Mouse (Mus musculus) forebrain, embryonic 11.5 days (tissue): Measurements from ENCODE around the gene Cul4a. TPM values are rescaled to one million over a fixed set of nuclear protein-coding genes. Genes with fewer than 3 reads are reported as not detected.

Source experiments
- ATAC-seq: fragments of 200-750 bp; cut with Nextera tagmentation; replicated peaks from 2 replicates; pipeline ENCODE4 v1.8.0; 2017; ENCODE audit warnings: moderate TSS enrichment; ENCODE audit not compliant: low FRiP score
- DNase-seq: peaks from one replicate; pipeline ENCODE4 v3.0.0-alpha.2; 2017; ENCODE audit warnings: low spot score
- H3K27ac ChIP-seq: fragments of 300-500 bp; sonication (generic); 2 replicates; pipeline ENCODE4 v1.5.1; 2014; ENCODE audit warnings: low read depth, low read length
- H3K27me3 ChIP-seq: fragments of 300-500 bp; sonication (generic); 2 replicates; pipeline ENCODE4 v1.6.1; 2014; ENCODE audit warnings: mild to moderate bottlenecking, low read length, mixed read lengths; ENCODE audit not compliant: control insufficient read depth, insufficient read depth
- H3K36me3 ChIP-seq: fragments of 300-500 bp; sonication (generic); 2 replicates; pipeline ENCODE4 v1.6.1; 2014; ENCODE audit warnings: mild to moderate bottlenecking, low read length, moderate library complexity, mixed read lengths; ENCODE audit not compliant: control insufficient read depth, insufficient read depth
- H3K4me1 ChIP-seq: fragments of 300-500 bp; sonication (generic); replicated peaks from 2 replicates; pipeline ENCODE4 v1.6.1; 2014; ENCODE audit warnings: low read length, mixed read lengths; ENCODE audit not compliant: control insufficient read depth, insufficient read depth
- H3K4me2 ChIP-seq: fragments of 300-500 bp; sonication (generic); 2 replicates; pipeline ENCODE4 v1.6.1; 2014; ENCODE audit warnings: low read depth, mild to moderate bottlenecking, low read length, moderate library complexity, mixed read lengths; ENCODE audit not compliant: severe bottlenecking
- H3K4me3 ChIP-seq: fragments of 300-500 bp; sonication (generic); 2 replicates; pipeline ENCODE4 v1.5.1; 2014; ENCODE audit warnings: low read depth, low read length
- H3K9ac ChIP-seq: fragments of 300-500 bp; sonication (generic); 2 replicates; pipeline ENCODE4 v1.6.1; 2014; ENCODE audit warnings: low read length
- H3K9me3 ChIP-seq: fragments of 300-500 bp; sonication (generic); 2 replicates; pipeline ENCODE4 v1.6.1; 2016; ENCODE audit warnings: low read length, mixed read lengths; ENCODE audit not compliant: control insufficient read depth
- WGBS: fragments of 180-500 bp; shearing (Covaris S2); extraction: QIAGEN DNeasy Blood & Tissue Kit; methylation state at CpG from one replicate; pipeline ENCODE4 v1.1.7; 2014; 5-methylcytosine and 5-hydroxymethylcytosine counted together
- polyA plus RNA-seq: library from polyadenylated mRNA; unstranded; fragments of >200 nt; fragmentation: Nextera tagmentation; extraction: Ambion mirVana; gene quantifications from 2 replicates; pipeline ENCODE4 v1.2.1, GENCODE M21; 2014

Gene Cul4a
- polyA plus RNA-seq, 1 experiment from 2014 or later = 91.4 TPM

DNA sequence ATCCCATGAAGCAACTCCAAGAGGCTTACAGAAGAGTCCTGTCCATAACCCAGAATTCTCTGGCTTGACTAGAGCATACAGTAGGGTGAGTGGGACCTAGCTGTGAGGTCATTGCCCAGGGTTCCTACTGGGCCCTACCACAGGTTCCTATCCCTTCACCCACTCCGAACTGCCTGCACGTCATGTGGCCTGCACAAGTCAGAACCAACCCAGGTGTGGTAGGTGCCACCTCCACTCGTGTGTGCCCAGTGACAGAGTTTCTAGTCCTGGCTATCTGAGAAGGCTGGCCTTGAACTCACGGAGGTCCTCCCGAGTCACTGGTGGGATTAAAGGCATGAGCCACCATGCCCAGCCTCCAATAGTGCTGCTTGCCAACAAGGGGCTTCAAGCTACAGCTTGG, 72.7 kb downstream of the Cul4a start:
- H3K36me3 ChIP-seq = peaks cover 6% of the 10 kb centered on the region

DNA sequence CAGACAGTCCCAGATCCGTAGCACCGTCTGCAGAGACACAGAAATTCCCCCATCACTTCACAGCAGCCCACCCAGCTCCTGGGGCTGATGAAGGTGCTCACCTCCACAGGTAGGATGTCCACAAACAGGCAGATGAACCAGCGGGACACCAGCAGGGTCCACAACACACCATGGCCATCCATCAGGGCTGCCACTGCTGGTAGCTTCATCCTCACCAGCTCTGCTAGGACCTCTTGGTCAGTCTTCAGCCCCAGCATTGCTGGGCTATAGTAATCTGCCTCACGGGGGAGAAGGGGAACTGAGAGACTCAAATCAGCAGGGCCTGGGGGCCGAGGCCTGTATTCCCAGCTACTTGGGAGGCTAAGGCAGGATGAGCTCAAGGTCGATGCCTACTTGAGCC, 74.1 kb downstream of the Cul4a start:
- Histone ChIP-seq H3K4me1 (no peaks in the 10 kb centered on the region), H3K4me2 (no peak overlapping the region), H3K27me3 (no peaks in the 10 kb centered on the region), H3K9me3 (no peaks in the 10 kb centered on the region), H3K9ac (no peak overlapping the region), H3K4me3 (no peak overlapping the region), H3K27ac (no peak overlapping the region), H3K36me3 (peaks cover 3% of the 10 kb centered on the region)
- no peak for ATAC-seq
- WGBS = 84% methylated on average over 6 of the region's 6 CpGs
- DNase-seq = no peak

More for the DNA sequence above, 72.7 kb downstream of the Cul4a start:
- no peak for DNase-seq
- Histone ChIP-seq H3K4me1 (no peaks in the 10 kb centered on the region), H3K4me3 (no peak overlapping the region), H3K4me2 (no peak overlapping the region), H3K27ac (no peak overlapping the region), H3K27me3 (no peaks in the 10 kb centered on the region), H3K9ac (no peak overlapping the region), H3K9me3 (no peaks in the 10 kb centered on the region)
- 88% methylated on average over 5 of the region's 5 CpGs for WGBS
- no peak for ATAC-seq

DNA sequence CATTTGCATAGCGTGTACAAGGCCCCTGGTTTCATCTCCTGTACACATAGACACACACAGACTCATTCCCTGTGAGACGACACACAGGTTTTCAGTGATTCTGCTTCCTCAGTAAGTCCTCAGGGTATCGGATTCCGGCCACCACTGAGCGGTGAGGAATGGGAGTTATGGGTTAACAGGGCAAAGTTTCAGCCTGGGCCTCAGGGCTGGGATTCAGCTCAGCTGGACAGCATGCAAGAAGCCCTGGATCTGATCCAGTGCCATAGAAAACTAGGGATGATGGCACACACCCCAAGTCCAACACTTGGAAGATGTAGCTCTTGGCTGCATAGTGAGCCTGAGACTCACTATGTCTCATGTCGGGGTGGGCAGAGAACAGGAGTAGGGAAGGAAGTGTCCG, 74.5 kb downstream of the Cul4a start:
- H3K27ac ChIP-seq = no peak overlapping the region
- WGBS = 83% methylated on average over 7 of the region's 7 CpGs
- no peak overlapping the region for H3K9ac ChIP-seq
- no peaks in the 10 kb centered on the region for H3K27me3 ChIP-seq
- ATAC-seq = no peak
- no peaks in the 10 kb centered on the region for H3K4me1 ChIP-seq
- no peak overlapping the region for H3K4me2 ChIP-seq
- peaks cover 3% of the 10 kb centered on the region for H3K36me3 ChIP-seq
- no peaks in the 10 kb centered on the region for H3K9me3 ChIP-seq
- no peak for DNase-seq
- H3K4me3 ChIP-seq = no peak overlapping the region

DNA sequence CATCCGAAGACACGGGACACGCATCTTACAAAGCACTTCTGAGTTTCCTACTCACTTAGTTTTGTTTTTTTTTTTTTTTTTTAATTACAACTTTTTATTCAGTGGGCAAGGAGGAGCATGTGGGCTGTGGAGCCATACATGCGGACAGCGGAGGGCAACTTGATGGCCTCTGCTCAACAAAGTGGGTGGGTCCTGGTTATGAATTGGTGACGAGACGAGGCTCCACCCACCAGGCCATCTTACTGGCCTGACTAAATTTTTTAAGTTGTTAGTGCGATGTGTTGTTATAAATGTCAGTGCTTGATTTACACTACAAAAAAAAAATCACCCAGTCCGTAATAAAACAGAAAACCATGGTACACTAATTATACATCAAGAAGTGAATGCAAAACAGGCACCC, 75.0 kb downstream of the Cul4a start:
- Histone ChIP-seq H3K27ac (no peak overlapping the region), H3K9me3 (no peaks in the 10 kb centered on the region), H3K4me3 (no peak overlapping the region), H3K4me1 (no peaks in the 10 kb centered on the region), H3K36me3 (peaks cover 3% of the 10 kb centered on the region), H3K27me3 (no peaks in the 10 kb centered on the region), H3K4me2 (no peak overlapping the region), H3K9ac (no peak overlapping the region)
- DNase-seq (no peak), ATAC-seq (no peak)
- 89% methylated on average over 9 of the region's 9 CpGs for WGBS

DNA sequence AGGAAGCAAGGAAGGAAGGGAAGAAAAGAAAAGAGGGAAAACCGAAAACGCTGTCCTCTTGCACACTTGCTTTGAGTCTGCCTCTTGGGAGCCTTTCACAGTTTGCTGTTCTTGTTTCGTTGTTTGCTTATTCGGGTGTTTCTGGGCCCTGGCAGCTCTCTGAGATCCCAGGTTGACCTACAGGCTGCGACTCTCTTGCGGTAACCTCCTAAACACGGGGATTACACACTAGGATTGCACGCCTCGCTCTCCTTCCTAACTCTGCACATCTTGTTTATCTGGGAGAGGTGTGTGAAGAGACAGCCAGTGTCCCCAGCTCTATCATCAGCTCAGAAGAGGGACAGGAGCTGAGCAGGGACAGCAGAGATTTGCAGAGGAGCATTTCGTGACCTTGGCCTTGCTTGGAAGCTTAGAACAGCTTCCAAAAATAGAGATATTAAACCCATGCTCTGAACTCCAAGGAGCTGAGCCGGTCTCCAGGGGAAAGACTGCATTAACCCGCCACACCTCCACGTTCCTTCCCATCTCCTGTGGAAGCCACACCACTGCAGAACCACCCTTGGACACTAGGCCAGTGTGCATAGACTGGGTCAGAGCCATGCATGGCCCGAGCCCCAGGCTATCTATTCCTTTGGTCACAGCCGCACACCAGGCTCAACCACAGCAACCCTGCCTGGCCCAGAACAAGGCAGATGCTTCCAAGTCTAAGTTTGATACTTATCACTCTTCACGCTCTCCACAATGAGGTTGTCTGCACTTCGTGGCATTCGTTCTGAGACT, 75.7 kb downstream of the Cul4a start:
- Histone ChIP-seq H3K36me3 (peaks cover 3% of the 10 kb centered on the region), H3K4me1 (no peaks in the 10 kb centered on the region), H3K9ac (no peak overlapping the region), H3K9me3 (no peaks in the 10 kb centered on the region), H3K27me3 (no peaks in the 10 kb centered on the region), H3K4me3 (no peak overlapping the region), H3K27ac (no peak overlapping the region), H3K4me2 (no peak overlapping the region)
- no peak for ATAC-seq
- no peak for DNase-seq
- 81% methylated on average over 18 of the region's 18 CpGs for WGBS

DNA sequence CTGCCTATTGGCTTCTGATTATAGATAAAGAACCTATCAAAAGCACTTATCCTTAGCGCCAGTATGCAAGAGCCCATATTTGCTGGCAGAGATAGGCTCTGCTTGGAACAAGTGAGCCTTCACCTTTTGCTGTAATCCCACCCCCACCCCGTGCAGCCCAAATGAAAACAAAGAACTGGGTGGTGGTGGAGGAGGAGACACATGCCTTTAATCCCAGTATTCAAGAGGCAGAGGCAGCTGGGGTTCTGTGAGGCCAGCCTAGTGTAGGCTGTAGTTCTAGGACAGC, 76.2 kb downstream of the Cul4a start:
- 48% methylated on average over 2 of the region's 2 CpGs for WGBS
- H3K36me3 ChIP-seq = no peaks in the 10 kb centered on the region; the same call in none of the 2 replicates
- H3K4me1 ChIP-seq = no peaks in the 10 kb centered on the region

DNA sequence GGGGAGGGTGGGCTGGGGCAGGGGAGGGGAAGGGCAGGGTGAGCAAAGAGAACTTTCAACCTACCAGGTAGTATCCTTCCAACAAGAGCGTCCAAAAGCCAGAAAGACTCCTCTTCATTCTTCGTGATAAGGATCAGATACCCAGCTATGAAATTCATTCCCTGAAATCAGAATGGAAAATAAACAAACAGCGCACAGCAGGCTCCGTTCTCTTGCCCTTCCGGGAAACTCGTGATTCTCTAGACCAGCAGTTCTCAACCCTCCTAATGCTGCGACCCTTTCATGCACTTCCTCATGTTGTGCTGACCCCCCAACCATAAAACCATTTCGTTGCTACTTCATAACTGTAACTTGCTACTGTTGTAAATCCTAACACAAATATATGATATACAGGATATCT, 81.4 kb downstream of the Cul4a start:
- WGBS = 94% methylated on average over 8 of the region's 8 CpGs
- Histone ChIP-seq H3K4me2 (no peak overlapping the region), H3K27me3 (no peaks in the 10 kb centered on the region), H3K27ac (no peak overlapping the region), H3K4me3 (no peak overlapping the region), H3K9me3 (no peaks in the 10 kb centered on the region), H3K36me3 (no peaks in the 10 kb centered on the region), H3K4me1 (no peaks in the 10 kb centered on the region), H3K9ac (no peak overlapping the region)
- ATAC-seq (no peak), DNase-seq (no peak)

More for the DNA sequence above, 76.2 kb downstream of the Cul4a start:
- DNase-seq (no peak), ATAC-seq (no peak)
- no peak overlapping the region for H3K27ac ChIP-seq
- H3K4me2 ChIP-seq = no peak overlapping the region
- H3K27me3 ChIP-seq = no peaks in the 10 kb centered on the region
- H3K9me3 ChIP-seq = no peaks in the 10 kb centered on the region
- H3K9ac ChIP-seq = no peak overlapping the region
- no peak overlapping the region for H3K4me3 ChIP-seq

DNA sequence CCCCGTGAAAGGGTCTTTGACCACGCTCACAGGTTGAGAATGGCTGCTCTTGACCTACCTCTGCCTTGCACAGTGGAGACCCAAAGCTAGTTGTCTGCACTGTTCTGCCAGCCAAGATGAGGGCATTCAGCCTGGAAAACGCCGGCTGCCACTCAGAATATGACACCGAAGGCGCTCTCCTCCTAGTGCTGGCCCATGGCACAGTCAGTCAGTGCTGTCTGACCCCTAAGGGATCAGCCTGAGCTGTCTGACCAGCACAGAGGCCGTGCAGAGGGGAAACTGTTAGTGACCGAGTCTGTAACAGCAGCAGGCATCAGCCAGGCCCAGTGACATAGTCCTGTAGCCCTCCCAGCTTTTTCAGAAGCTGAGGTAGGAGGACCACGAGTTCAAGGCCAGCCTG, 81.8 kb downstream of the Cul4a start:
- Histone ChIP-seq H3K27ac (no peak overlapping the region), H3K9ac (no peak overlapping the region), H3K4me1 (no peaks in the 10 kb centered on the region), H3K27me3 (no peaks in the 10 kb centered on the region), H3K36me3 (no peaks in the 10 kb centered on the region), H3K4me3 (no peak overlapping the region), H3K4me2 (no peak overlapping the region), H3K9me3 (no peaks in the 10 kb centered on the region)
- DNase-seq (no peak), ATAC-seq (no peak)
- 84% methylated on average over 9 of the region's 9 CpGs for WGBS

DNA sequence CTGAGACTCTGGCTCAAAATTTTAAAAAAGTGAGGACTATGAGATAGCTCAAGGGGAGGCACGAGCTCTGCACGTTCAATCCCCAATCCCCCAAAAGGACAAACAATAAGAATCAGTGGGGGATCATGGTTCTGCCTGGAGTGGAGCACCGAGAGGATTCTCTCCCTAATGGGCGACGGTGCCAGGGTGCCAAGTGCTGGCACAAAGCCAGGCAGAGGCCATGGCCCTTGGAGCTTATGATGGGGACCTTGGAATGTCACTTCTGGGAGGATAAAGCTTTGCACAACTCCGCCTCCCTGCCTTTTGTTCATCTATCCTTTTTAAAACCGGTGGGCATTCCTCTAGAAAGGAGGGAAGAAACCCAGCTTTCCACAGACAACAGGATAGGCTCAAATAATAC, 82.2 kb downstream of the Cul4a start:
- no peaks in the 10 kb centered on the region for H3K4me1 ChIP-seq
- no peaks in the 10 kb centered on the region for H3K27me3 ChIP-seq
- no peak overlapping the region for H3K4me3 ChIP-seq
- 59% methylated on average over 7 of the region's 7 CpGs for whole genome bisulfite sequencing
- H3K27ac ChIP-seq = no peak overlapping the region
- DNase-seq (no peak), ATAC-seq (no peak)
- no peaks in the 10 kb centered on the region for H3K9me3 ChIP-seq
- no peak overlapping the region for H3K4me2 ChIP-seq
- H3K36me3 ChIP-seq = no peaks in the 10 kb centered on the region
- H3K9ac ChIP-seq = no peak overlapping the region
